Mouse (Mus musculus) C2C12 (cell line): ENCODE measurements around the gene Zc3h10. TPM values are rescaled to one million over a fixed set of nuclear protein-coding genes. Genes with fewer than 3 reads are reported as not detected.
"Not testable (repeated sequence)": the region's sequence is repeated elsewhere in the genome, so short reads cannot be mapped to it uniquely, and the experiment has no call there.

Source experiments
- H3K27me3 ChIP-seq: one replicate; pipeline ENCODE4 v1.6.1; 2011; ENCODE audit not compliant: control insufficient read depth, insufficient read depth, insufficient read length
- H3K36me3 ChIP-seq: one replicate; pipeline ENCODE4 v1.6.1; 2011; ENCODE audit not compliant: control insufficient read depth, insufficient read depth
- H3K4me3 ChIP-seq: one replicate; pipeline ENCODE4 v1.5.1; 2011; ENCODE audit warnings: mild to moderate bottlenecking, control low read depth; ENCODE audit not compliant: poor library complexity, insufficient read depth, severe bottlenecking
- H3K79me2 ChIP-seq: one replicate; pipeline ENCODE4 v1.6.1; 2011; ENCODE audit not compliant: control insufficient read depth, insufficient read depth
- H3K79me3 ChIP-seq: one replicate; pipeline ENCODE4 v1.6.1; 2011; ENCODE audit warnings: low read depth, control low read depth
- H3ac ChIP-seq: one replicate; pipeline ENCODE3; 2011; ENCODE audit warnings: low read depth; ENCODE audit not compliant: control insufficient read depth, insufficient read length
- CEBPB ChIP-seq: IDR thresholded peaks from one replicate; pipeline ENCODE4 v1.6.1; 2011; ENCODE audit warnings: low read depth, mild to moderate bottlenecking, control low read depth, moderate library complexity
- CTCF ChIP-seq: IDR thresholded peaks from one replicate; pipeline ENCODE4 v1.5.1; 2011; ENCODE audit not compliant: control insufficient read depth, insufficient read depth, insufficient read length
- FOSL1 ChIP-seq: IDR thresholded peaks from one replicate; pipeline ENCODE4 v1.8.0; 2011; ENCODE audit warnings: mild to moderate bottlenecking, low read length; ENCODE audit not compliant: poor library complexity, insufficient read depth, severe bottlenecking
- MAX ChIP-seq: IDR thresholded peaks from one replicate; pipeline ENCODE4 v1.6.1; 2011; ENCODE audit warnings: mild to moderate bottlenecking, control low read depth
- MYOD1 ChIP-seq: IDR thresholded peaks from one replicate; pipeline ENCODE4 v1.6.1; 2011; ENCODE audit warnings: low read depth; ENCODE audit not compliant: control insufficient read depth, insufficient read length
- MYOG ChIP-seq: IDR thresholded peaks from one replicate; pipeline ENCODE4 v1.6.1; 2011; ENCODE audit not compliant: control insufficient read depth, insufficient read length; ENCODE audit errors: extremely low read depth
- USF1 ChIP-seq: IDR thresholded peaks from one replicate; pipeline ENCODE4 v1.6.1; 2011; ENCODE audit warnings: low read depth, mild to moderate bottlenecking, control low read depth, moderate library complexity
- polyA plus RNA-seq: library from polyadenylated mRNA; unstranded; fragments of >200 nt; fragmentation: generic; extraction: Trizol; gene quantifications from one replicate; pipeline ENCODE4 v1.2.1, GENCODE M21; 2012; ENCODE audit warnings: missing spikeins

Gene Zc3h10
- polyA plus RNA-seq, 1 experiment = 13.0 TPM

- Histone ChIP-seq H3K27me3 (no peaks in the 10 kb centered on the region), H3K79me3 (no peaks in the 10 kb centered on the region), H3ac (no peak overlapping the region), H3K79me2 (no peaks in the 10 kb centered on the region), H3K36me3 (peaks cover 36% of the 10 kb centered on the region), H3K4me3 (no peak overlapping the region)
- no peak for TF ChIP-seq MYOD1
- TF ChIP-seq CEBPB = no peak
- no peak for TF ChIP-seq CTCF
- TF ChIP-seq MAX = no peak
- no peak for TF ChIP-seq MYOG
- no peak for TF ChIP-seq USF1
- no peak for TF ChIP-seq FOSL1
Observed at GRCm38 (mm10) chr10:128508260-128508659, 39.3 kb downstream of the Zc3h10 start.

- no peak overlapping the region for H3K4me3 ChIP-seq
- no peak for TF ChIP-seq MYOD1
- TF ChIP-seq FOSL1 = no peak
- no peak for TF ChIP-seq USF1
- no peak for TF ChIP-seq CTCF
- no peak for TF ChIP-seq MAX
- no peak for TF ChIP-seq MYOG
- no peak for TF ChIP-seq CEBPB
- no peak overlapping the region for H3ac ChIP-seq
- no peaks in the 10 kb centered on the region for H3K79me2 ChIP-seq
- H3K36me3 ChIP-seq = peaks cover 15% of the 10 kb centered on the region
- H3K79me3 ChIP-seq = no peaks in the 10 kb centered on the region
- no peaks in the 10 kb centered on the region for H3K27me3 ChIP-seq
Observed at GRCm38 (mm10) chr10:128505974-128506373, 41.6 kb downstream of the Zc3h10 start.

- H3K36me3 ChIP-seq, H3K79me3 ChIP-seq, H3K4me3 ChIP-seq, H3K27me3 ChIP-seq, H3K79me2 ChIP-seq, H3ac ChIP-seq: not testable (repeated sequence)
Observed at GRCm38 (mm10) chr10:128505371-128505667, 42.3 kb downstream of the Zc3h10 start.

GRCm38 (mm10) chr10:128504641-128505370 lies 42.8 kb downstream of the Zc3h10 start:
- H3K27me3 ChIP-seq = no peaks in the 10 kb centered on the region

GRCm38 (mm10) chr10:128504012-128504411 lies 43.6 kb downstream of the Zc3h10 start:
- no peaks in the 10 kb centered on the region for H3K27me3 ChIP-seq
- H3K79me3 ChIP-seq = no peaks in the 10 kb centered on the region
- no peaks in the 10 kb centered on the region for H3K79me2 ChIP-seq
- no peak for TF ChIP-seq FOSL1
- no peak for TF ChIP-seq MYOD1
- no peak for TF ChIP-seq CEBPB
- TF ChIP-seq CTCF = no peak
- no peak for TF ChIP-seq MYOG
- TF ChIP-seq USF1 = no peak
- no peak for TF ChIP-seq MAX
- no peaks in the 10 kb centered on the region for H3K36me3 ChIP-seq
- H3K4me3 ChIP-seq = no peak overlapping the region
- no peak overlapping the region for H3ac ChIP-seq

More at GRCm38 (mm10) chr10:128504641-128505370, 42.8 kb downstream of the Zc3h10 start:
- TF ChIP-seq MYOG = no peak
- no peak for TF ChIP-seq USF1
- TF ChIP-seq CEBPB = no peak
- no peak for TF ChIP-seq FOSL1
- no peak for TF ChIP-seq MAX
- no peak for TF ChIP-seq CTCF
- TF ChIP-seq MYOD1 = no peak
- Histone ChIP-seq H3K79me2 (no peaks in the 10 kb centered on the region), H3ac (no peak overlapping the region), H3K36me3 (peaks cover 8% of the 10 kb centered on the region), H3K79me3 (no peaks in the 10 kb centered on the region), H3K4me3 (no peak overlapping the region)

DNA sequence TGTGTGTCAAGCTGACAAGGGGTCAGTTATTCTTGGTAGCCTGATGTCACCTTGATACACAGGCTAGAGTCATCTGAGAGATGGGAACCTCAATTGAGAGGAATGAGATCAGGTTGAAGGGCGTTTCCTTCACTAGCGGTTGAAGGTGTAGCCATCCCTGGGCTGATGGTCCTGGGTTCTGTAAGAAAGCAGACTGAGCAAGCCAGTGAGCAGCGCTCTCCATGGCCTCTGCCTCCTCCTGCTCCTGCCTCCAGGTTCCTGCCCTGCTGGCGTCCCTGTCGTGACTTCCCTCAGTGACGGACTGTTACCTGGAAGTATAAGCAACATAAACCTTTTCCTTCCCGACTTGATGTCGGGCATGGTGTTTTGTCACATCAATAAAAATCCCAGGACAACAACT lies 44.0 kb downstream of the Zc3h10 start:
- Histone ChIP-seq H3K79me2 (no peaks in the 10 kb centered on the region), H3K27me3 (no peaks in the 10 kb centered on the region), H3ac (no peak overlapping the region), H3K36me3 (no peaks in the 10 kb centered on the region), H3K79me3 (no peaks in the 10 kb centered on the region), H3K4me3 (no peak overlapping the region)
- TF ChIP-seq CEBPB = no peak
- no peak for TF ChIP-seq MAX
- TF ChIP-seq USF1 = no peak
- no peak for TF ChIP-seq MYOG
- no peak for TF ChIP-seq MYOD1
- TF ChIP-seq FOSL1 = no peak
- TF ChIP-seq CTCF = no peak
